23 mouse cellular contexts compared by ENCODE assay signal in genomic region chr14:121057750-121058149, GRCm38 (mm10). TPM values are rescaled to one million over a fixed set of nuclear protein-coding genes. Genes with fewer than 3 reads are reported as not detected.
DNase-seq lines count a peak whose midpoint lies in the region; ATAC-seq lines count a peak whose summit lies in the region.
"Had no signal": no experiment of that assay in that cellular context is flagged by ENCODE, and none has a peak within 500 bp of the region (broad histone marks: within the 10 kb centered on the region; RNA-seq: fewer than 3 reads in every experiment).

No protein-coding gene starts in this region.

- H3K27ac ChIP-seq in forebrain, embryonic 15.5 days (replicated peaks), result no peak overlapping the region

- H3K9ac ChIP-seq in forebrain, embryonic 15.5 days (replicated peaks), result no peak overlapping the region

- DNase-seq in thymus, postnatal 14 days, result no peak
- DNase-seq in urinary bladder, postnatal 14 days (ENCODE audit: low spot score), result no peak
- DNase-seq in adrenal gland, postnatal 4 days (ENCODE audit: low spot score in 2 of 2), result no peak
- DNase-seq: adrenal gland, adult 2 months; adrenal gland, adult 8-10 months; adrenal gland, postnatal 10 days; adrenal gland, postnatal 14 days; adrenal gland, postnatal 25 days; adrenal gland, postnatal 36 days; B cell, adult 2 months; cerebellum, adult 11 months; cerebellum, adult 11-12 months; cerebellum, adult 18-20 months had no signal

- peak; percentile 77 for ATAC-seq in common myeloid progenitor, adult 5-6 weeks (replicated peaks; ENCODE audit: low read depth, poor library complexity, severe bottlenecking)
- peak; percentile 74 for ATAC-seq in granulocyte monocyte progenitor cell, adult 5-6 weeks (replicated peaks; ENCODE audit: poor library complexity, severe bottlenecking)
- peak; percentile 49 to 73; a peak in 3 of 4 replicates for ATAC-seq in hematopoietic stem cell, adult 5-6 weeks (replicated peaks in 1 of 2; ENCODE audit: insufficient read depth in 1 of 2, low FRiP score in 2 of 2, low TSS enrichment in 1 of 2, low read depth in 1 of 2, poor library complexity in 2 of 2, severe bottlenecking in 2 of 2)
- peak; percentile 69 for ATAC-seq in megakaryocyte progenitor cell, adult 5-6 weeks (replicated peaks; ENCODE audit: poor library complexity)
- ATAC-seq in forebrain, embryonic 15.5 days (replicated peaks), result no peak
- ATAC-seq: activated CD4-positive, CD25-positive, alpha-beta regulatory T cell, adult 4 months; CD4-positive, CD25-positive, alpha-beta regulatory T cell, adult 4 months; Patski had no signal

- no peak overlapping the region for H3K4me3 ChIP-seq in forebrain, embryonic 15.5 days

- WGBS in forebrain, embryonic 15.5 days, result 96% methylated on average over 5 of the region's 5 CpGs

- H3K36me3 ChIP-seq in forebrain, embryonic 15.5 days, result no peaks in the 10 kb centered on the region
- H3K36me3 ChIP-seq: G1E had no signal

- H3K4me2 ChIP-seq in forebrain, embryonic 15.5 days (replicated peaks), result no peak overlapping the region

- no peaks in the 10 kb centered on the region for H3K27me3 ChIP-seq in forebrain, embryonic 15.5 days
- H3K27me3 ChIP-seq: CH12.LX, Patski had no signal

- H3K9me3 ChIP-seq in forebrain, embryonic 15.5 days, result no peaks in the 10 kb centered on the region

- peaks cover 57% of the 10 kb centered on the region for H3K4me1 ChIP-seq in forebrain, embryonic 15.5 days

RNA-seq across cellular contexts. Expression of gene Farp1, which starts 22.8 kb away (rescaled TPM):
- total RNA-seq in common myeloid progenitor, adult 5-6 weeks (2017), result 0.50 TPM in 1 of 2 replicates, not detected in the other
- not detected in 2 replicates for total RNA-seq in granulocyte monocyte progenitor cell, adult 5-6 weeks (2014; fragmentation: Nextera tagmentation)
- total RNA-seq in granulocyte monocyte progenitor cell, adult 5-6 weeks (2017), result 1.9 TPM in 1 of 2 replicates, not detected in the other
- total RNA-seq in hematopoietic stem cell, adult 5-6 weeks (2017), result 0.60 and 1.6 TPM in 2 replicates
- total RNA-seq in megakaryocyte progenitor cell, adult 5-6 weeks (2015), result 0.15 and 0.78 TPM in 2 replicates
- total RNA-seq in megakaryocyte progenitor cell, adult 5-6 weeks (2017), result 0.68 TPM in 1 of 2 replicates, not detected in the other
- 31.1 and 35.6 TPM in 2 replicates for polyA plus RNA-seq in forebrain, embryonic 15.5 days (2015; fragmentation: Nextera tagmentation; extraction: Ambion mirVana)
- total RNA-seq in adrenal gland, postnatal 4 days (2021), result 10 to 100 TPM; 41.6 to 58.5 TPM

Comparison
In these comparisons a context has a peak if more than half of its experiments do, and no peak if none do; other contexts are left out.
1. RNA of gene Farp1, which starts 22.8 kb away (total RNA-seq): 41.6 to 58.5 TPM in adrenal gland, postnatal 4 days; 1.9 TPM in granulocyte monocyte progenitor cell, adult 5-6 weeks, 0.60 to 1.6 TPM in hematopoietic stem cell, adult 5-6 weeks, 0.50 TPM in common myeloid progenitor, adult 5-6 weeks and 0.15 to 0.78 TPM in megakaryocyte progenitor cell, adult 5-6 weeks; every median in the first group is over 10 times any median in the second.